Mouse (Mus musculus): ENCODE results near the gene Prr3. TPM values are rescaled to one million over a fixed set of nuclear protein-coding genes. Genes with fewer than 3 reads are reported as not detected.

The Prr3 gene
- total and polyA plus RNA-seq, 3 experiments = 4.0 to 32.0 (median 5.5) TPM

- peaks cover 3 to 10% of the 10 kb centered on the region in 2 experiments for H3K36me3 ChIP-seq (replicated peaks in 1 of 2; ENCODE audit: control insufficient read depth in 1 of 2, insufficient read depth in 1 of 2, low read length in 1 of 2)
- no peak for TF ChIP-seq USF2 (conservative IDR thresholded peaks at IDR 0.05; ENCODE audit: low read depth, low read length)
- TF ChIP-seq MYC (IDR thresholded peaks at IDR 0.05; ENCODE audit: low read depth, low read length) = no peak
- no peak for TF ChIP-seq UBTF (IDR thresholded peaks at IDR 0.05; ENCODE audit: low read depth, low read length)
- TF ChIP-seq EP300 (IDR thresholded peaks at IDR 0.05; ENCODE audit: low read length) = peak; percentile 39; the same call in 1 of the 2 replicates
- TF ChIP-seq GABPA (IDR thresholded peaks at IDR 0.05; ENCODE audit: insufficient replicate concordance, low read depth, low read length) = no peak
- TF ChIP-seq CHD1 (IDR thresholded peaks at IDR 0.05; ENCODE audit: low read depth, low read length) = no peak
- no peak for TF ChIP-seq HCFC1 (IDR thresholded peaks at IDR 0.05; ENCODE audit: low read depth, low read length)
- peak; percentile 90; the same call in 1 of the 2 replicates for TF ChIP-seq ZMIZ1 (IDR thresholded peaks at IDR 0.05; ENCODE audit: low read depth, low read length)
- TF ChIP-seq MAX (IDR thresholded peaks at IDR 0.05; ENCODE audit: low read length) = no peak
- peak; percentile 94 for TF ChIP-seq NELFE (IDR thresholded peaks at IDR 0.05; ENCODE audit: low read depth, low read length)
- peak; percentile 74 for TF ChIP-seq SIN3A (IDR thresholded peaks at IDR 0.05; ENCODE audit: low read length)
- TF ChIP-seq MXI1 (IDR thresholded peaks at IDR 0.05; ENCODE audit: low read depth, low read length) = peak; percentile 60
- peak; percentile 90 for TF ChIP-seq POLR2A (IDR thresholded peaks at IDR 0.05; ENCODE audit: low read depth, low read length)
- no peak for TF ChIP-seq NRF1 (IDR thresholded peaks at IDR 0.05; ENCODE audit: low read depth, low read length)
- TF ChIP-seq TCF12 (IDR thresholded peaks at IDR 0.05; ENCODE audit: low read depth, low read length) = peak; percentile 52
- peak; percentile 91; the same call in 1 of the 2 replicates for TF ChIP-seq POLR2AphosphoS2 (IDR thresholded peaks at IDR 0.05; ENCODE audit: low read depth, low read length)
- TF ChIP-seq USF1 (IDR thresholded peaks at IDR 0.05; ENCODE audit: low read depth, low read length) = no peak
- TF ChIP-seq MAFK (IDR thresholded peaks at IDR 0.05; ENCODE audit: insufficient replicate concordance, low read length) = no peak
- peak; percentile 66 for TF ChIP-seq IRF4 (IDR thresholded peaks at IDR 0.05; ENCODE audit: low read depth, low read length)
- TF ChIP-seq TBP (conservative IDR thresholded peaks at IDR 0.05; ENCODE audit: low read depth, low read length) = peak; percentile 97
- TF ChIP-seq E2F4 (IDR thresholded peaks at IDR 0.05; ENCODE audit: insufficient replicate concordance, low read depth, low read length) = 0 out of 2 replicates have a peak, but pooled peaks have one; percentile 13
- 0 out of 2 replicates have a peak, but pooled peaks have one; percentile 9 for TF ChIP-seq MEF2A (IDR thresholded peaks at IDR 0.05; ENCODE audit: borderline replicate concordance, low read depth, low read length)
- TF ChIP-seq RAD21 (IDR thresholded peaks at IDR 0.05; ENCODE audit: low read depth, low read length) = no peak
- TF ChIP-seq ZNF384 (IDR thresholded peaks at IDR 0.05; ENCODE audit: low read depth, low read length) = peak; percentile 84
- H3K79me2 ChIP-seq (replicated peaks; ENCODE audit: control insufficient read depth, extremely low read depth, insufficient read depth, poor library complexity, severe bottlenecking) = peaks cover 50% of the 10 kb centered on the region
- peak overlapping the region; percentile 62 to 73 (median 71) for H3K4me3 ChIP-seq (replicated peaks in 1 of 3; ENCODE audit: low read depth in 2 of 3, low read length in 2 of 3, poor library complexity in 1 of 3)
- dilution Hi-C loops (cut with MboI; ENCODE audit: extremely low pct_ligation_motif_present, extremely low pct_unique_long_range_greater_than_20kb, low sequenced_read_pairs) (no loop called here), in situ Hi-C loops (cut with MboI; ENCODE audit: low pct_ligation_motif_present, low pct_unique_long_range_greater_than_20kb, low sequenced_read_pairs) (no loop called here)
- peaks cover 9% of the 10 kb centered on the region for H3K9me3 ChIP-seq (replicated peaks; ENCODE audit: low read length)
- peak overlapping the region; percentile 94 for H3K9ac ChIP-seq (ENCODE audit: insufficient read depth, low read depth)
- no peaks in the 10 kb centered on the region for H3K27me3 ChIP-seq (replicated peaks)
- peak overlapping the region; percentile 95 for H3K27ac ChIP-seq (ENCODE audit: insufficient read depth, low read depth)
- peak overlapping the region; percentile 94 for H3K4me2 ChIP-seq (ENCODE audit: insufficient read depth, low read depth, poor library complexity, severe bottlenecking)
- peaks cover 7 to 38% of the 10 kb centered on the region in 2 experiments; a peak in 2 of 4 replicates for H3K4me1 ChIP-seq (ENCODE audit: control insufficient read depth in 1 of 2, insufficient read depth in 2 of 2)
- peak; percentile 92 for DNase-seq (ENCODE audit: extremely low read depth)
Observed at GRCm38 (mm10) chr17:35997713-35998510, 17.9 kb upstream of the Prr3 start.

Measured in CH12.LX (cell line).